Mouse (Mus musculus): ENCODE data around the gene Bmp7.

DNA sequence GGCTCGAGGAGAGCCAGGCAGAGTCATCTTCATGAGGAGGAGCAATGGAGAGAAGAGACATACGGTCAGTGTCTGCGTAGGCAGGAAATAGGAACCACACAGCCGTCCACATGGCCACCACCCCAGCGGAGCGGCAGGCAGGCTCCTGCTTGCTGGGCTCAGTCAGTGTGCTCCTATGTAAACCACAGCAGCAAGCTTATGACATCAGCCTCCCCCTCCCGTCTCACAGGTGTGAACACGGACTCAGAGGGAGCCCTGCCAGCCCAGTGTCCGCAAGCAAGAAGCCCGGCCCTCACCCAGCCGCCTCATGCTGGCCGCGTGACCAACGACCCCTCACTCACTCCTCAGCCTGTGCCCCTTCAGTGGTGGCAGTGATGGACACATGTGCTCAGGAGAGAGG, 78.5 kb downstream of the Bmp7 start:
- TF ChIP-seq CTCF (IDR thresholded peaks at IDR 0.05) = no peak
- no peak for TF ChIP-seq EP300 (IDR thresholded peaks at IDR 0.05)

All from lung, postnatal 0 days (tissue).